Mouse (Mus musculus) neural tube, embryonic 12.5 days (tissue): ENCODE measurements at regions not wholly inside any gene's neighbourhood (a gene's known extent, or its start where the extent isn't known, plus 50 kb on each side); places are given as distances from the start of the nearest gene placed in this dataset.
A peak's percentile ranks its signal among the peaks of the same experiment; 100 is the strongest.
"Not testable (repeated sequence)": the region's sequence is repeated elsewhere in the genome, so short reads cannot be mapped to it uniquely, and the experiment has no call there.

Source experiments
- ATAC-seq: fragments of 200-750 bp; cut with Nextera tagmentation; 2 replicates; pipeline ENCODE4 v1.8.0; 2017; ENCODE audit warnings: low read depth, mild to moderate bottlenecking, moderate TSS enrichment, moderate library complexity; ENCODE audit not compliant: low FRiP score
- H3K27ac ChIP-seq: fragments of 300-500 bp; sonication (generic); 2 replicates; pipeline ENCODE4 v1.5.1; 2016
- H3K27me3 ChIP-seq: fragments of 300-500 bp; sonication (generic); replicated peaks from 2 replicates; pipeline ENCODE4 v1.6.1; 2016; ENCODE audit warnings: mild to moderate bottlenecking
- H3K36me3 ChIP-seq: fragments of 300-500 bp; sonication (generic); 2 replicates; pipeline ENCODE4 v1.6.1; 2016; ENCODE audit warnings: mild to moderate bottlenecking
- H3K4me1 ChIP-seq: fragments of 300-500 bp; sonication (generic); 2 replicates; pipeline ENCODE4 v1.6.1; 2016
- H3K4me2 ChIP-seq: fragments of 300-500 bp; sonication (generic); replicated peaks from 2 replicates; pipeline ENCODE4 v1.6.1; 2016; ENCODE audit warnings: mild to moderate bottlenecking
- H3K4me3 ChIP-seq: fragments of 300-500 bp; sonication (generic); 2 replicates; pipeline ENCODE4 v1.5.1; 2016
- H3K9ac ChIP-seq: fragments of 300-500 bp; sonication (generic); 2 replicates; pipeline ENCODE4 v1.6.1; 2016; ENCODE audit warnings: mild to moderate bottlenecking
- H3K9me3 ChIP-seq: fragments of 300-500 bp; sonication (generic); 2 replicates; pipeline ENCODE4 v1.6.1; 2016; ENCODE audit warnings: mild to moderate bottlenecking
- WGBS: fragments of 180-500 bp; shearing (Covaris S2); methylation state at CpG from one replicate; pipeline ENCODE4 v1.1.7; 2016; 5-methylcytosine and 5-hydroxymethylcytosine counted together

DNA sequence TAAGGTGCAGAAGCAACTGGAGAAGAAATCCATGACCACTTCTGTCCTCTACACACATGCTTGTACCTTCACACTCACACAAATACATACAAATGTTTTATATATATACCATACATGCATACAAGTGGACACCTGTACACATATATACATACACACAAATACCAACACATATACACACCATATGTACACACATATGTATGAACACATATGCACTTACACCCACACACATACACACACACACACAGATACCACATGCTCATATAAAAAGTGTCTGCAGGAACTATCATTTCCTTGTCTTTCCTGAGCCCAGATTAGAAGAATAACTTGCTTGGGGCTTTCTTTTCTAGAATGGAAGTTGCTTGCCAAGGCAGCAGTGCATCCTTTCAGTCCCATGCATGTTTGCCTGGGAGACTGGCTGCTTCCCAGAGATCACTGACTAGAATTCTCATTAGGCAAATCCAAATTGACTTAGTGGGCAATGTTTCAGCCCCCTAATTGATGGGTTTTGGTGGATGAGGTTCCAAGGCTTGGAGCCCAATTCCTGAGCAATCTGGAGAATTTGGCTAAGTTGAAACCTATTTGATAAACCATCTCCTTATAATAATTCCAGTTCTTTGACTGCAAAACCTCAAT, 169.2 kb upstream of the Hddc2 start:
- no peaks in the 10 kb centered on the region for H3K36me3 ChIP-seq
- no peaks in the 10 kb centered on the region for H3K9me3 ChIP-seq
- H3K27me3 ChIP-seq: no peaks in the 10 kb centered on the region
- H3K9ac ChIP-seq: no peak overlapping the region
- H3K27ac ChIP-seq: no peak overlapping the region
- ATAC-seq: no peak
- H3K4me2 ChIP-seq: no peak overlapping the region
- no peaks in the 10 kb centered on the region for H3K4me1 ChIP-seq
- H3K4me3 ChIP-seq: no peak overlapping the region

GRCm38 (mm10) chr10:31144489-31144872, 168.7 kb upstream of the Hddc2 start:
- no peaks in the 10 kb centered on the region for H3K27me3 ChIP-seq
- no peaks in the 10 kb centered on the region for H3K9me3 ChIP-seq
- 88% methylated on average over 3 of the region's 3 CpGs for WGBS
- no peaks in the 10 kb centered on the region for H3K4me1 ChIP-seq
- H3K27ac ChIP-seq: no peak overlapping the region
- H3K4me3 ChIP-seq: no peak overlapping the region
- no peaks in the 10 kb centered on the region for H3K36me3 ChIP-seq
- no peak for ATAC-seq
- H3K4me2 ChIP-seq: no peak overlapping the region
- H3K9ac ChIP-seq: no peak overlapping the region

DNA sequence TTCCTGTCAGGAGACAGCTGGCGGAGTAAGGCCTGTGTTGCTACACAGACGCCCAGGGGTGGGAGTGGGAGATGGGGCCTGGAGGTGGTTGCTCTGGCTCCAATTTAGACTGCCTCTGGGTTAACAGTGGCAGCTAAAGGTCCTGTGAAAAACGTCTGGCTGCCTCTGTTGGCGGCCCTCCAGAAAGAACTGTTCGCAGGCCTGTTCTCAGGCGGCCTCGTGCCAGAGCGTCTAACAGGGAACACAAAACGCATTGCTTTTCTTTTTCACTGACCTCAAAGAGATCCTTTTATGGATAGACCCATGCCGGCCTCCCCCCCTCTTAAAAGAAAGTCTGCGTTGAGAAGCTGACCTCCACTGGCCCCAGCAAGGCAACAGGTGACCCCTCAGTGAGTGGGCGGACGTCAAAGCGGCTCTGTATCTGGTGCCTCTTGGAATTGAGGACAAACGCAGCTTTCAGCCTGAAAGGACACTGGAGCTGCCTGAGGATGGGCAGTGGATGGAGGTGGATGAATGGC, 140.0 kb upstream of the Hddc2 start:
- Histone ChIP-seq H3K9ac (no peak overlapping the region), H3K27me3 (no peaks in the 10 kb centered on the region), H3K9me3 (no peaks in the 10 kb centered on the region), H3K36me3 (no peaks in the 10 kb centered on the region), H3K4me2 (no peak overlapping the region), H3K4me1 (no peaks in the 10 kb centered on the region), H3K4me3 (no peak overlapping the region), H3K27ac (no peak overlapping the region)
- peak; percentile 53; the same call in 1 of the 2 replicates for ATAC-seq
- 56% methylated on average over 15 of the region's 15 CpGs for WGBS

GRCm38 (mm10) chr10:31189577-31189976, 123.6 kb upstream of the Hddc2 start:
- no peak overlapping the region for H3K4me3 ChIP-seq
- H3K9me3 ChIP-seq: no peaks in the 10 kb centered on the region
- no peaks in the 10 kb centered on the region for H3K36me3 ChIP-seq
- ATAC-seq: no peak
- H3K4me2 ChIP-seq: no peak overlapping the region
- no peaks in the 10 kb centered on the region for H3K4me1 ChIP-seq
- H3K27me3 ChIP-seq: no peaks in the 10 kb centered on the region
- no peak overlapping the region for H3K9ac ChIP-seq
- no peak overlapping the region for H3K27ac ChIP-seq
- 45% methylated on average over 1 of the region's 1 CpGs for WGBS

DNA sequence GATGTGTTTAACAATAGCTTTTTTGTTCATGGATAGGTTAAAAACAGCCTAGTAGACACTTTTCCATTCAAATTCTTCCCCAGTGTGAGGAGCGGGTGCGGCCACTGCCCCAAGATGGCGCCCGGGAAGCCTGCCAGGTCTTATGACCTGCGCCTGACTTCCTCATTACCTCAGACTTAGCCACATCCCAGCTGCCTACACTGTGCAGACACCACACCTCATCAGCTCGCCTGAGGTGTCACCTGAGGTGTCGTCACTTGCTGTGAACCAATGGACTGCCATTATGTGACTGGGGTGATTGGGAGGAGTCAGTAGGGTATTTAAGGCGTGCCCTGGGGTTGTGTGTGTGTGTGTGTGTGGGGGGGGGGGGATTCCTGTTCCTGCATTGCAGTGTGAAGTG, 101.0 kb upstream of the Hddc2 start:
- not testable (repeated sequence) for H3K4me1 ChIP-seq, ATAC-seq, H3K27me3 ChIP-seq, H3K4me3 ChIP-seq, H3K4me2 ChIP-seq, H3K27ac ChIP-seq, H3K9ac ChIP-seq, H3K36me3 ChIP-seq, H3K9me3 ChIP-seq
- 93% methylated on average over 8 of the region's 8 CpGs for WGBS

DNA sequence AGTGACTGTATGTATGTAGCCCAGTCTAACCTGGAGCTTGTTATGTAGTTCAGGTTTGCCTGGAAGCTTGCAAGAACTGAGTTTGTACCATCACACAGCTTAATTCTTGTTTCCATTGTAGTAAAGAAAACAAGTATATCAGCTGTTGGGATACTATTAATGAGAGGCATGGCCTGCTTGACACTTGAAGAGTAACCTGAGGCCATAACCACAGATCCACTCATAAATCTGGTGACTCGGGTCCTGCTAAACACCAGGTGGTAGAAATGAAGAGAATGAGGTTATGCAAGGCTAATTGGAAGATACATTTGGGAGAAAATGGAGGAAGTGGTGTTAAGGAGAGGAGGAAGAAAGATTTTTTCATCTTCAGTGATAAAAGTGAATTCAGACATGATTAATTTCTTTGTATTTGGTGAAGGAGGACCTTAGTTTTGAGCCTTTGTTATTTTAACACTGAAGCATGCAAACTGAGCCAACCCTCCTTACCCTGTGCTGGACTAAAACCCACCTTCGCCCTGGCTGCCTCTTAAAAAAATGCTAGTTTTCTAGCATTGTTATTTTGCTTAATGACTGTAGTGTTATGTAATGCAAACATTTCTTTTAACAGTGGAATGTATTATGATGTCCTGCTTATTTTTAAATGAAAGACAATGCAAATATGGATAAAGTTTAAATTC, 100.3 kb upstream of the Hddc2 start:
- no peak overlapping the region for H3K4me2 ChIP-seq
- ATAC-seq: no peak
- H3K27me3 ChIP-seq: no peaks in the 10 kb centered on the region
- H3K36me3 ChIP-seq: no peaks in the 10 kb centered on the region
- no peaks in the 10 kb centered on the region for H3K4me1 ChIP-seq
- no peak overlapping the region for H3K27ac ChIP-seq
- H3K4me3 ChIP-seq: no peak overlapping the region
- H3K9ac ChIP-seq: no peak overlapping the region
- H3K9me3 ChIP-seq: no peaks in the 10 kb centered on the region
- 81% methylated on average over 2 of the region's 2 CpGs for WGBS

DNA sequence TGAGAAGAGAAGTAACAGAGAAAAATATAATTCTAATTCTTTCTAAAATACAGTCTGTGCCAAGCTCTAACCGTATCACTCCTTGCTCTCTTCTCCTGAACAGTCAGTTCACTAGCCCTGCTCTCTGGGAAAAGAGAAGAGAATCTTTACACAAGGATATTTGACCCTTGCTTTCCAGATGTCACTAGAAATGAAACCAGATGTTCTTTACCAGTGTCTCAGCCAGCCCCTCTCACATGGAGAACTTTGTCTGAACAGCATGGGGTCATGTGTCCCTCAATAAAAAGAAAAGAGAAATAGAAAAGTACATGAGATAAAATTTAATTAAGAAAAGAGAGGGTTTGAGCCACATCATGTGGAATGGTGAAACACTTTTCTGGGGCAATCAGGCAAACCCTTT, 91.3 kb upstream of the Hddc2 start:
- Histone ChIP-seq H3K4me3 (no peak overlapping the region), H3K9me3 (no peaks in the 10 kb centered on the region), H3K4me2 (no peak overlapping the region), H3K36me3 (no peaks in the 10 kb centered on the region), H3K9ac (no peak overlapping the region), H3K27ac (no peak overlapping the region), H3K4me1 (no peaks in the 10 kb centered on the region), H3K27me3 (no peaks in the 10 kb centered on the region)
- ATAC-seq: no peak
- 66% methylated on average over 1 of the region's 1 CpGs for WGBS

GRCm38 (mm10) chr10:31229078-31229477, 84.1 kb upstream of the Hddc2 start:
- Histone ChIP-seq H3K4me1 (no peaks in the 10 kb centered on the region), H3K9me3 (no peaks in the 10 kb centered on the region), H3K27ac (no peak overlapping the region), H3K27me3 (no peaks in the 10 kb centered on the region), H3K36me3 (no peaks in the 10 kb centered on the region), H3K4me3 (no peak overlapping the region), H3K9ac (no peak overlapping the region), H3K4me2 (no peak overlapping the region)
- ATAC-seq: no peak
- 88% methylated on average over 3 of the region's 3 CpGs for WGBS

DNA sequence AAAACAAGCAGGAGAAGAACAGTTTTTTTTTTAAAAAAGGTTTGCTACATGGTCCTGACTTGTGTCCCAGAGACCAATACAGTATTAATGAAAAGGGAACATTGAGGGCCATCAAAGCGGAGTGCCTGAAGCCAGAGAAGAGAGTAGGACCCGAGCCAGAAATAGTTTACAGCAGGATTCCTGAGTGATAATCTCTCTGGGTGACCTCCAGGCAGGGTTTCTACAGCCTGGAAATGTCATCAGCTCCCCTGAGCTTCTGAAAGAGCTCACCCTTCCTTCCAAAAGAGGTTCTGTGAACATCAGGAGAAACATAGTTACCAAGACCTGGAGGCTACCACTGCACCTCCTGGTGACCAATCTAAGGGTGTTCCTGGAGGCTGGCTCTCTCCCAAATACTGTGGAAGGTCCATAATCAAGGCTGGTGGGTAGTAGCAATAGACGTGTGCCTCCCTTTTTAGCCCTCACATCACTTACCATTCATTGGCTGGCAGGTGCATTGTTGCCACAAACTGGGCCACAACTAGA, 70.7 kb upstream of the Hddc2 start:
- no peaks in the 10 kb centered on the region for H3K9me3 ChIP-seq
- no peak overlapping the region for H3K9ac ChIP-seq
- no peak overlapping the region for H3K4me2 ChIP-seq
- H3K4me1 ChIP-seq: no peaks in the 10 kb centered on the region
- 80% methylated on average over 3 of the region's 3 CpGs for WGBS
- ATAC-seq: no peak
- no peak overlapping the region for H3K4me3 ChIP-seq
- H3K27me3 ChIP-seq: no peaks in the 10 kb centered on the region
- H3K36me3 ChIP-seq: no peaks in the 10 kb centered on the region
- no peak overlapping the region for H3K27ac ChIP-seq

DNA sequence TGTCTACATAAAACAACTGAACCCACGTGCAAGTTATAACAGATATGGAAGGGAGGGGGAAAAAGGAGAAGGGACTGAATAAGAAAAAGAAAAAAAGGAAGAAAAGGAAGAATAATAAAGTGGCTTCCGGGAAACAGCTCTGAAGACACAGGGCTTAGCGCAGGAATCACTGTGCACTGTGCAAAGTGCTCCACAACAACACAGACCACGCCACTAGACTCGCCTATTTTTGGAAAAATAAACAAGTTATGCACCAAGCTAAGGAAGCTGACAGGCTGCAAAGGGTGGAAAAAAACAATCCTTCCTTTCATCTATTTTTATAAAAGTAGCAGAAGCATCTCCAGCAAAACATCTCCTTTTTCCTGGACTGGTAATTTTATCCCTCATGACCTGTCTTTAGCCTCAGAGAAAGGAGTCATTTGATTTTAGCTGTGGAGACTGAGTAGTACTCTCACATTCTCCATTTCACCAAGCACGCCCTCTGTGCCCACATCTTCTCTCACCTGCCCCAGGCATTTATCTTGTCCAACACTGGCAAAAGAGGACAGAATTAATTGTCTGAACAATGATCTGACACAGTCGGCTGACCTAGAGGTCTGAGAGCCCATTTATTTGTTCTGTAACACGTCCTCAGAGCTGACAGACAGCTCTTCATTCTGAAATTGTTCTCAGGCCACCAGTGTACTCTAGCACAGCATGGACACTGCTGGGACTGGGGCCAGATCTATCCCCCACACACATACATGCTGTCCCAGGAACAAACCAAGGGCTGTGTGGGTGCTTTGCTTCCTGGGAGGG, 60.4 kb upstream of the Hddc2 start:
- Histone ChIP-seq H3K27ac (no peak overlapping the region), H3K4me3 (no peak overlapping the region), H3K4me2 (no peak overlapping the region), H3K4me1 (no peaks in the 10 kb centered on the region; the same call in 1 of the 2 replicates), H3K9ac (no peak overlapping the region), H3K36me3 (no peaks in the 10 kb centered on the region), H3K27me3 (no peaks in the 10 kb centered on the region), H3K9me3 (no peaks in the 10 kb centered on the region)
- WGBS: 61% methylated on average over 8 of the region's 8 CpGs
- ATAC-seq: no peak

GRCm38 (mm10) chr10:31256934-31257333, 56.2 kb upstream of the Hddc2 start:
- Histone ChIP-seq H3K4me2 (no peak overlapping the region), H3K36me3 (no peaks in the 10 kb centered on the region), H3K4me1 (no peaks in the 10 kb centered on the region; the same call in 1 of the 2 replicates), H3K9ac (no peak overlapping the region), H3K9me3 (no peaks in the 10 kb centered on the region), H3K27me3 (no peaks in the 10 kb centered on the region), H3K27ac (no peak overlapping the region), H3K4me3 (no peak overlapping the region)
- 77% methylated on average over 1 of the region's 1 CpGs for WGBS
- ATAC-seq: no peak

- Histone ChIP-seq H3K27me3 (no peaks in the 10 kb centered on the region), H3K27ac (no peak overlapping the region), H3K4me3 (no peak overlapping the region), H3K4me1 (no peaks in the 10 kb centered on the region; the same call in 1 of the 2 replicates), H3K4me2 (no peak overlapping the region), H3K9ac (no peak overlapping the region), H3K36me3 (no peaks in the 10 kb centered on the region), H3K9me3 (no peaks in the 10 kb centered on the region)
- WGBS: 83% methylated on average over 1 of the region's 1 CpGs
- ATAC-seq: no peak
Measured at GRCm38 (mm10) chr10:31257611-31258010, 55.6 kb upstream of the Hddc2 start.
